Mouse (Mus musculus) Patski (cell line): ENCODE measurements around the gene Olfr610. TPM values are rescaled to one million over a fixed set of nuclear protein-coding genes. Genes with fewer than 3 reads are reported as not detected.
"Not testable (repeated sequence)": the region's sequence is repeated elsewhere in the genome, so short reads cannot be mapped to it uniquely, and the experiment has no call there.

Experiments
- ATAC-seq: fragments of 100-300 bp; one replicate; pipeline ENCODE4 v1.8.0; 2021
- CTCF ChIA-PET: fragments of 350-600 bp; sonication (Branson Sonifier 250); formaldehyde crosslinking; loops from one replicate; lab custom pipeline; 2022; ENCODE audit warnings: inconsistent platforms; lab: Charles Lee
- POLR2A ChIA-PET: fragments of 350-600 bp; sonication (Branson Sonifier 250); formaldehyde crosslinking; loops from one replicate; lab custom pipeline; 2022; ENCODE audit warnings: antibody characterized with exemption, inconsistent platforms; lab: Charles Lee
- DNase-seq: peaks from one replicate; pipeline ENCODE4 v3.0.0-alpha.2; 2011; ENCODE audit warnings: low read depth, low spot score
- H3K27me3 ChIP-seq: fragments of 371-371 bp; one replicate; pipeline ENCODE4 v1.5.1; 2021
- CTCF ChIP-seq: fragments of 100-300 bp; IDR thresholded peaks from one replicate; pipeline ENCODE4 v1.5.1; 2021
- in situ Hi-C: fragments of 300-500 bp; cut with MboI; formaldehyde crosslinking; loops from 3 replicates; pipeline ENCODE4 v1.11.1; 2018; ENCODE audit warnings: low pct_unique_long_range_greater_than_20kb, mixed read lengths
- polyA plus RNA-seq: library from polyadenylated mRNA; unstranded; gene quantifications from one replicate; pipeline ENCODE4 v1.2.3, GENCODE M21; 2021

Olfr610 gene
- polyA plus RNA-seq = not detected

GRCm38 (mm10) chr7:103512022-103512421, at the start of gene Olfr610:
TSS of gene Olfr610 (minus strand) at chr7:103512122.
- TF ChIP-seq CTCF = no peak
- in situ Hi-C loops = no loop called here
- no peak for DNase-seq
- POLR2A ChIA-PET = no interaction called here
- H3K27me3 ChIP-seq = no peaks in the 10 kb centered on the region
- CTCF ChIA-PET = no interaction called here
- ATAC-seq = no peak

DNA sequence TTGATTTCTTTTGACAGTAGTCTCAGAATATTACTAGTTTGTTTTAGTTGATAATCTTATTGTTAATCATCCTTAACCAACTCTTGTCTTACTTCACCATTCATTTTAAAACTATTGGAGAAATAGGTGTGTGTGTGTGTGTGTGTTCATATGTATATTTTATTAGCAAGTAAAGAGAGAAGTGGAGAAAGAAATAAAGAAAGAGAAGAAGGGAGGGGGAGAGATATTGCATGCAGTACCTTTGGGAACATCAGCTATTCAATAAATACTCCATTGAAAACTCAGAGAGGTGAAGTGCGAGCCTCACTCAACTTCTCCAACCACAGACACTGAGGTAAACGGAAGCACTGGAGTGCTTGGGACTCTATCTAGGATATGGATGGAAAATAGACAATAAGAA, 43.9 kb upstream of the Olfr610 start, which contains the start of gene Olfr615:
Gene Olfr615, plus strand, starts transcription at position 301 of the 400 bp plus-strand sequence.
- ChIA-PET CTCF (no interaction called here), POLR2A (no interaction called here)
- ATAC-seq (no peak), DNase-seq (no peak)
- in situ Hi-C loops = no loop called here
- H3K27me3 ChIP-seq = no peaks in the 10 kb centered on the region
- no peak for TF ChIP-seq CTCF

- no peak for TF ChIP-seq CTCF
- ChIA-PET CTCF (no interaction called here), POLR2A (no interaction called here)
- in situ Hi-C loops = no loop called here
- DNase-seq (no peak), ATAC-seq (no peak)
- H3K27me3 ChIP-seq = no peaks in the 10 kb centered on the region
These were observed 35.9 kb upstream of the Olfr610 start, which contains the start of gene Olfr613 for GRCm38 (mm10) chr7:103547774-103548173. TSS of gene Olfr613 (plus strand) at chr7:103548074.

GRCm38 (mm10) chr7:103542617-103543016, 30.7 kb upstream of the Olfr610 start, which contains the start of gene Olfr612:
TSS of gene Olfr612 (minus strand) at chr7:103542717.
- H3K27me3 ChIP-seq, in situ Hi-C loops, CTCF ChIA-PET, POLR2A ChIA-PET, DNase-seq, ATAC-seq: not testable (repeated sequence)

- ATAC-seq, in situ Hi-C loops, POLR2A ChIA-PET, CTCF ChIA-PET, H3K27me3 ChIP-seq, DNase-seq: not testable (repeated sequence)
These were observed 8.8 kb upstream of the Olfr610 start, which contains the start of gene Olfr611 for GRCm38 (mm10) chr7:103520746-103521145. TSS of gene Olfr611 (minus strand) at chr7:103520846.

GRCm38 (mm10) chr7:103497962-103498361, 14.0 kb downstream of the Olfr610 start, which contains the start of gene Olfr609:
TSS of gene Olfr609 (minus strand) at chr7:103498062.
- no peaks in the 10 kb centered on the region for H3K27me3 ChIP-seq
- no peak for DNase-seq
- TF ChIP-seq CTCF = no peak
- in situ Hi-C loops = no loop called here
- no peak for ATAC-seq
- CTCF ChIA-PET = no interaction called here
- POLR2A ChIA-PET = no interaction called here

GRCm38 (mm10) chr7:103477106-103477505, 34.8 kb downstream of the Olfr610 start:
- in situ Hi-C loops, H3K27me3 ChIP-seq, CTCF ChIA-PET, POLR2A ChIA-PET, DNase-seq, ATAC-seq: not testable (repeated sequence)

DNA sequence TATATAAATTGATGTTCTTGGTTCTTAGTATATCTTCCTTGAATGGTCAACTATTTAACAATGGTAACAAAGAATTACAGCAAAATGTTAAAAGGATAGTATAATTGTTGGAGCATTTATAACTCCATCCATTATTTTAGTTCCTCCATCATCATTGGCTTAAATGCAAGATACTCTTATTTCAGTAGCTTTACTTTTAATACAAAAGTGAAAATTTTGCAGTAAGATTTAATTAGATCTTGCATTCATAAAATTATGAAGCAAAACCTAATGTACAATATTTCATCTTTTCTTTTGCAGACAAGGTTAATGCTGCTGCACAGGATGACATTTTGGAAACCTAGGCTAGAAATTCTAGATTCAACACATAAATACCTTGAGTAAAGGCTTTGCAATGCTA, 42.3 kb downstream of the Olfr610 start, which contains the start of gene Olfr608:
Gene Olfr608, plus strand, starts transcription at position 301 of the 400 bp plus-strand sequence.
- no peaks in the 10 kb centered on the region for H3K27me3 ChIP-seq
- CTCF ChIA-PET = no interaction called here
- no peak for TF ChIP-seq CTCF
- in situ Hi-C loops = no loop called here
- ATAC-seq = no peak
- DNase-seq = no peak
- POLR2A ChIA-PET = no interaction called here

DNA sequence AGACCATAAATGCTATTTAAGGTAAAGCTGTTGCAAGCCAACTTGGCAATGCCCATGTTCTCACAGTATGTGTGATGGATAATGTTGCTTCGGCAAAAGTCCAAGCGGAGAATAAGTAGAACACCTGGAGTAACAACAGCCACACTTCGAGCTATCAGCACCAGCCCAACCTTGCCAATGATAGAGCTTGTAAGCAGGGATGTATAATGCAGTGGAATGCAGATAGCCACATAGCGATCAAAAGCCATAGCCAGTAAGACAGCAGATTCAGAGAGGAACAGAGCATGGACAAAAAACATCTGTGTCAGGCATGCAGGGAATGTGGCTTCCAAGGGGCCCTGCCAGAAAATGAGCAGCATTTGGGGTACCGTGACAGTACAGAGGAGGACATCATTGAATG, 51.3 kb downstream of the Olfr610 start:
- no peak for ATAC-seq
- DNase-seq = no peak
- in situ Hi-C loops = no loop called here

More for the DNA sequence above, 51.3 kb downstream of the Olfr610 start:
- no peaks in the 10 kb centered on the region for H3K27me3 ChIP-seq
- ChIA-PET POLR2A (no interaction called here), CTCF (no interaction called here)
- TF ChIP-seq CTCF = no peak

Other genes with a start within 250 kb of the Olfr610 start
- gene Olfr596, start 206.5 kb downstream of the Olfr610 start, polyA plus RNA-seq = not detected
- not detected for gene Olfr597, start 195.8 kb downstream of the Olfr610 start, polyA plus RNA-seq
- not detected for gene Olfr598, start 188.6 kb downstream of the Olfr610 start, polyA plus RNA-seq
- not detected for gene Olfr599, start 176.2 kb downstream of the Olfr610 start, polyA plus RNA-seq
- gene Olfr600, start 162.5 kb downstream of the Olfr610 start, polyA plus RNA-seq = not detected
- not detected for gene Olfr601, start 149.5 kb downstream of the Olfr610 start, polyA plus RNA-seq
- not detected for gene Olfr603, start 125.9 kb downstream of the Olfr610 start, polyA plus RNA-seq
- gene Usp17lc, start 97.0 kb downstream of the Olfr610 start, polyA plus RNA-seq = not detected
- gene Olfr605, start 66.7 kb downstream of the Olfr610 start, polyA plus RNA-seq = not detected
- not detected for gene Olfr606, start 63.1 kb downstream of the Olfr610 start, polyA plus RNA-seq
- not detected for gene Olfr607, start 48.0 kb downstream of the Olfr610 start, polyA plus RNA-seq
- gene Olfr608, start 42.2 kb downstream of the Olfr610 start, polyA plus RNA-seq = not detected
- gene Olfr609, start 14.1 kb downstream of the Olfr610 start, polyA plus RNA-seq = not detected
- gene Olfr611, start 8.7 kb upstream of the Olfr610 start, polyA plus RNA-seq = not detected
- not detected for gene Olfr612, start 30.6 kb upstream of the Olfr610 start, polyA plus RNA-seq
- gene Olfr613, start 36.0 kb upstream of the Olfr610 start, polyA plus RNA-seq = 0.42 TPM
- gene Olfr615, start 44.0 kb upstream of the Olfr610 start, polyA plus RNA-seq = not detected
- not detected for gene Olfr616, start 57.0 kb upstream of the Olfr610 start, polyA plus RNA-seq
- gene Olfr617, start 60.9 kb upstream of the Olfr610 start, polyA plus RNA-seq = not detected
- not detected for gene Olfr618, start 78.0 kb upstream of the Olfr610 start, polyA plus RNA-seq
- gene Olfr619, start 88.5 kb upstream of the Olfr610 start, polyA plus RNA-seq = not detected
- gene Olfr620, start 100.4 kb upstream of the Olfr610 start, polyA plus RNA-seq = not detected
- gene Olfr622, start 130.6 kb upstream of the Olfr610 start, polyA plus RNA-seq = not detected
- gene Olfr623, start 151.6 kb upstream of the Olfr610 start, polyA plus RNA-seq = not detected
- 0.15 TPM for gene Olfr624, start 159.1 kb upstream of the Olfr610 start, polyA plus RNA-seq
- not detected for gene Olfr625-ps1, start 170.6 kb upstream of the Olfr610 start, polyA plus RNA-seq
- gene Olfr243, start 202.5 kb upstream of the Olfr610 start, polyA plus RNA-seq = not detected
- gene Olfr628, start 218.3 kb upstream of the Olfr610 start, polyA plus RNA-seq = not detected
- gene Olfr629, start 232.8 kb upstream of the Olfr610 start, polyA plus RNA-seq = not detected
- gene Olfr630, start 245.2 kb upstream of the Olfr610 start, polyA plus RNA-seq = not detected